Mouse (Mus musculus): Measurements from ENCODE around the gene Acss1.

GRCm38 (mm10) chr2:150667820-150668766 is at the start of gene Acss1:
- no peak for TF ChIP-seq CTCF (IDR thresholded peaks at IDR 0.05; ENCODE audit: low read depth, low read length)
- TF ChIP-seq POLR2AphosphoS5 (IDR thresholded peaks at IDR 0.05; ENCODE audit: insufficient replicate concordance, low read depth, low read length): no peak
- TF ChIP-seq GATA1 (IDR thresholded peaks at IDR 0.05; ENCODE audit: borderline replicate concordance, low read length): no peak
